Comparison of ENCODE assay signal across 8 mouse cellular contexts in the genomic region with DNA sequence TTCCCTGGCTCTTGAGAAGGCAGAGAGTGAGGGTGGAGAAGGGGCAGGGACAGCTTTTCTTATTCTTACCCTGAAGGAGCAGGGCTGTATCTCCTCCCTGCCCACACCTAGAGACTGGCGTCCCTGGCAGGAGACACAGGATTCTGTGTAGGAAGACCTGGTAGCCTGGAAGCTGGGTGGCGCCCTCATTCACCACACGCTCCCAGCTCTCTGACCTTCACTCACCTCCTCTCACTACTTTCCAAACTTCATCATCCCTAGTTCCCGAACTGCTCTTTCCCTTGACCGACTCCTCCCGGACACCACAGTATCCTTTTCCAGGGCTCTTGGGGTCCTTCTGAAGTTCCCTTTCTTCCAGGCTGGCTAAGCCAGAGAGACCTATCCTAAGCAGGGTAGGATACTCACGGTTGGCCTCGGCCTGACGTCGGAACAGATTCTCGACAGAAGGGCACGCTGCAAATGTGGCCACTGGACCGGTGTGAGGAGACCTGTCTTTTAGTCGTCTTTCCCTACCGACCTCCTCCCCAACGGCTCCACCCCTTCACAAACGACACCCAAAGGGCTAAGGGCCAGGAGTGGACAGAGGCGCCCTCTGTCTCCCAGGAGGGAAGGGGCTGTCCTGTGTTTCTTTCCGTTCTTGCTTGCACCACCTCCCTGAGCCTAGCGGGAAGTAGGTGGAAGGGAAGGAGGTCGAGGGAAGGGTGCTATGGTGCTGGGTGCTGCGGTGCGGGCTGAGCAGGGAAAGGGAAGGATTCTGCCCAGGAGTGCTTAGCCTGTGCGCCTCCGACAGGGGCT. TPM values are rescaled to one million over a fixed set of nuclear protein-coding genes. Genes with fewer than 3 reads are reported as not detected.
DNase-seq lines count a peak whose midpoint lies in the region; ATAC-seq and TF ChIP-seq lines count a peak whose summit lies in the region.

A gene (minus strand): TSS at position 597 of the 795 bp plus-strand sequence.
A gene (plus strand): TSS at position 640 of the 795 bp plus-strand sequence.

- no peak for ATAC-seq in G1E (ENCODE audit: extremely low read depth, insufficient number of reproducible peaks, low FRiP score, poor library complexity, severe bottlenecking)
- ATAC-seq in forebrain, embryonic 11.5 days (replicated peaks; ENCODE audit: low FRiP score) = 0 out of 2 replicates have a peak, but pooled peaks have one; percentile 8
- no peak for ATAC-seq in neural tube, embryonic 15.5 days (ENCODE audit: low FRiP score)

- peak within 1 kb of the TSS; percentile 70 for H3K4me3 ChIP-seq in G1E (ENCODE audit: low read depth, low read length)
- H3K4me3 ChIP-seq in forebrain, embryonic 11.5 days (ENCODE audit: low read depth, low read length) = peak within 1 kb of the TSS; percentile 22
- H3K4me3 ChIP-seq in neural tube, embryonic 15.5 days (replicated peaks) = peak within 1 kb of the TSS; percentile 34

- TF ChIP-seq CTCF in G1E (IDR thresholded peaks at IDR 0.05; ENCODE audit: low read depth, low read length) = no peak

- peak within 1 kb of the TSS; percentile 33 for H3K9ac ChIP-seq in forebrain, embryonic 11.5 days (ENCODE audit: low read length)
- peak within 1 kb of the TSS; percentile 37 for H3K9ac ChIP-seq in neural tube, embryonic 15.5 days (replicated peaks)

- no peaks in the 10 kb centered on the region for H3K9me3 ChIP-seq in G1E (replicated peaks)
- no peaks in the 10 kb centered on the region for H3K9me3 ChIP-seq in forebrain, embryonic 11.5 days (ENCODE audit: control insufficient read depth, low read length)
- no peaks in the 10 kb centered on the region for H3K9me3 ChIP-seq in neural tube, embryonic 15.5 days (replicated peaks)

- no peaks in the 10 kb centered on the region for H3K27me3 ChIP-seq in G1E (ENCODE audit: insufficient read depth, low read length)
- peaks cover 12% of the 10 kb centered on the region for H3K27me3 ChIP-seq in forebrain, embryonic 11.5 days (ENCODE audit: control insufficient read depth, insufficient read depth, low read length)
- H3K27me3 ChIP-seq in neural tube, embryonic 15.5 days (replicated peaks) = peaks cover 29% of the 10 kb centered on the region

- intact Hi-C loops in heart, postnatal 14 days (cut with DNase I) = no loop called here

- 4% methylated on average over 25 of the region's 25 CpGs for WGBS in forebrain, embryonic 11.5 days
- 5% methylated on average over 25 of the region's 25 CpGs for WGBS in neural tube, embryonic 15.5 days

- peaks cover 35% of the 10 kb centered on the region for H3K36me3 ChIP-seq in G1E (replicated peaks)
- no peaks in the 10 kb centered on the region for H3K36me3 ChIP-seq in forebrain, embryonic 11.5 days (ENCODE audit: control insufficient read depth, insufficient read depth, low read length)
- H3K36me3 ChIP-seq in neural tube, embryonic 15.5 days = no peaks in the 10 kb centered on the region

- peak within 1 kb of the TSS; percentile 66 for H3K4me2 ChIP-seq in forebrain, embryonic 11.5 days (ENCODE audit: low read depth, low read length, severe bottlenecking)
- peak within 1 kb of the TSS; percentile 61 for H3K4me2 ChIP-seq in neural tube, embryonic 15.5 days

- peaks cover 32% of the 10 kb centered on the region for H3K4me1 ChIP-seq in G1E (ENCODE audit: insufficient read depth, low read depth, low read length)
- H3K4me1 ChIP-seq in forebrain, embryonic 11.5 days (replicated peaks; ENCODE audit: control insufficient read depth, insufficient read depth, low read length) = peaks cover 3% of the 10 kb centered on the region; the same call in 1 of the 2 replicates
- H3K4me1 ChIP-seq in neural tube, embryonic 15.5 days = peaks cover 22% of the 10 kb centered on the region

- no peak within 1 kb of the TSS for H3K27ac ChIP-seq in forebrain, embryonic 11.5 days (ENCODE audit: low read depth, low read length)
- H3K27ac ChIP-seq in neural tube, embryonic 15.5 days (replicated peaks) = peak within 1 kb of the TSS; percentile 30; the same call in 1 of the 2 replicates

- DNase-seq in G1E (ENCODE audit: low spot score) = no peak
- DNase-seq in adrenal gland, postnatal 14 days = peak; percentile 88
- DNase-seq in forebrain, embryonic 11.5 days (ENCODE audit: low spot score) = no peak
- DNase-seq in heart, postnatal 14 days = peak; percentile 75 to 80
- peak; percentile 70 to 81 for DNase-seq in kidney, postnatal 4 days
- peak; percentile 90 to 93 for DNase-seq in lung, adult 18-20 months
- peak; percentile 76 for DNase-seq in yolk sac, embryonic 10.5 days (ENCODE audit: low spot score)

RNA-seq across cellular contexts. Expression of the first gene that starts in this region (rescaled TPM):
- total RNA-seq in G1E (2014; fragmentation: Nextera tagmentation) (26.6 and 38.4 TPM in 2 replicates), G1E (2017) (40.8 and 42.9 TPM in 2 replicates)
- polyA plus RNA-seq in G1E (2012) = 2.6 and 5.1 TPM in 2 replicates
- total RNA-seq in adrenal gland, postnatal 14 days (2021) = 294 and 337 TPM in 2 replicates
- polyA plus RNA-seq in forebrain, embryonic 11.5 days (2014; fragmentation: Nextera tagmentation; extraction: Ambion mirVana) = 5.6 and 6.5 TPM in 2 replicates
- total RNA-seq in heart, postnatal 14 days (2021) = 100 to 1,000 TPM; 516 to 570 TPM
- polyA plus RNA-seq in neural tube, embryonic 15.5 days (2015; fragmentation: Nextera tagmentation; extraction: Ambion mirVana) = 23.5 and 29.1 TPM in 2 replicates

RNA-seq across cellular contexts. Expression of the second gene that starts in this region (rescaled TPM):
- total RNA-seq in G1E (2014; fragmentation: Nextera tagmentation) (22.9 and 25.3 TPM in 2 replicates), G1E (2017) (67.3 and 70.2 TPM in 2 replicates)
- polyA plus RNA-seq in G1E (2012) = 1.8 and 2.4 TPM in 2 replicates
- 75.0 and 84.7 TPM in 2 replicates for total RNA-seq in adrenal gland, postnatal 14 days (2021)
- polyA plus RNA-seq in forebrain, embryonic 11.5 days (2014; fragmentation: Nextera tagmentation; extraction: Ambion mirVana) = 10.3 and 12.0 TPM in 2 replicates
- total RNA-seq in heart, postnatal 14 days (2021) = 10 to 100 TPM; 29.1 to 29.8 TPM
- 11.7 and 16.8 TPM in 2 replicates for polyA plus RNA-seq in neural tube, embryonic 15.5 days (2015; fragmentation: Nextera tagmentation; extraction: Ambion mirVana)

Comparison
In these comparisons a context has a peak if more than half of its experiments do, and no peak if none do; other contexts are left out.
1. DNase-seq: peak in adrenal gland, postnatal 14 days (single experiment), heart, postnatal 14 days (2 of 2), kidney, postnatal 4 days (2 of 2), lung, adult 18-20 months (2 of 2) and yolk sac, embryonic 10.5 days (single experiment); none in G1E (single experiment) and forebrain, embryonic 11.5 days (single experiment).
2. Peak in every context shown above with its lines, with median percentiles within 50 percentile points of each other: H3K4me3 ChIP-seq.